Mouse (Mus musculus) midbrain, embryonic 14.5 days (tissue): ENCODE measurements around the gene Tbc1d23. TPM values are rescaled to one million over a fixed set of nuclear protein-coding genes. Genes with fewer than 3 reads are reported as not detected.
"Not testable (repeated sequence)": the region's sequence is repeated elsewhere in the genome, so short reads cannot be mapped to it uniquely, and the experiment has no call there.

Experiments
- ATAC-seq: fragments of 200-750 bp; cut with Nextera tagmentation; 2 replicates; pipeline ENCODE4 v1.8.0; 2017; ENCODE audit warnings: moderate number of reproducible peaks, moderate library complexity; ENCODE audit not compliant: low FRiP score, low TSS enrichment
- DNase-seq: peaks from one replicate; pipeline ENCODE4 v3.0.0-alpha.2; 2015
- H3K27ac ChIP-seq: fragments of 300-500 bp; sonication (generic); replicated peaks from 2 replicates; pipeline ENCODE4 v1.5.1; 2014; ENCODE audit warnings: mild to moderate bottlenecking, low read depth, low read length, moderate library complexity
- H3K27me3 ChIP-seq: fragments of 300-500 bp; sonication (generic); 2 replicates; pipeline ENCODE4 v1.6.1; 2014; ENCODE audit warnings: low read length, control low read depth, mixed read lengths; ENCODE audit not compliant: control insufficient read depth, insufficient read depth
- H3K36me3 ChIP-seq: fragments of 300-500 bp; sonication (generic); 2 replicates; pipeline ENCODE4 v1.6.1; 2014; ENCODE audit warnings: low read length, control low read depth; ENCODE audit not compliant: control insufficient read depth, insufficient read depth
- H3K4me1 ChIP-seq: fragments of 300-500 bp; sonication (generic); 2 replicates; pipeline ENCODE4 v1.6.1; 2014; ENCODE audit warnings: mild to moderate bottlenecking, antibody characterized with exemption, low read length, control low read depth; ENCODE audit not compliant: control insufficient read depth, insufficient read depth
- H3K4me2 ChIP-seq: fragments of 300-500 bp; sonication (generic); 2 replicates; pipeline ENCODE4 v1.6.1; 2014; ENCODE audit warnings: mild to moderate bottlenecking, low read length, moderate library complexity
- H3K4me3 ChIP-seq: fragments of 300-500 bp; sonication (generic); replicated peaks from 2 replicates; pipeline ENCODE4 v1.5.1; 2014; ENCODE audit warnings: low read depth, low read length
- H3K9ac ChIP-seq: fragments of 300-500 bp; sonication (generic); replicated peaks from 2 replicates; pipeline ENCODE4 v1.6.1; 2014; ENCODE audit warnings: mild to moderate bottlenecking, low read length, moderate library complexity
- H3K9me3 ChIP-seq: fragments of 300-500 bp; sonication (generic); 2 replicates; pipeline ENCODE4 v1.6.1; 2016; ENCODE audit warnings: low read length, control low read depth, mixed read lengths; ENCODE audit not compliant: control insufficient read depth
- WGBS: fragments of 180-500 bp; shearing (Covaris S2); extraction: QIAGEN DNeasy Blood & Tissue Kit; methylation state at CpG from one replicate; pipeline ENCODE4 v1.1.7; 2014; 5-methylcytosine and 5-hydroxymethylcytosine counted together
- polyA plus RNA-seq: library from polyadenylated mRNA; unstranded; fragments of >200 nt; fragmentation: Nextera tagmentation; extraction: Ambion mirVana; gene quantifications from 2 replicates; pipeline ENCODE4 v1.2.1, GENCODE M21; 2014

Gene Tbc1d23
- polyA plus RNA-seq, 1 experiment from 2014 or later = 47.4 TPM

- Histone ChIP-seq H3K27me3 (no peaks in the 10 kb centered on the region), H3K27ac (no peak overlapping the region), H3K4me2 (no peak overlapping the region), H3K4me1 (no peaks in the 10 kb centered on the region), H3K9ac (no peak overlapping the region), H3K36me3 (no peaks in the 10 kb centered on the region), H3K9me3 (no peaks in the 10 kb centered on the region), H3K4me3 (no peak overlapping the region)
- ATAC-seq (no peak), DNase-seq (no peak)
- 61% methylated on average over 7 of the region's 7 CpGs for whole genome bisulfite sequencing
Measured at GRCm38 (mm10) chr16:57235871-57236510, 4.7 kb upstream of the Tbc1d23 start.

- H3K4me1 ChIP-seq, ATAC-seq, H3K36me3 ChIP-seq, H3K27ac ChIP-seq, DNase-seq, H3K9ac ChIP-seq, H3K9me3 ChIP-seq, H3K27me3 ChIP-seq: not testable (repeated sequence)
- peak overlapping the region; percentile 52 for H3K4me2 ChIP-seq
- WGBS = 72% methylated on average over 4 of the region's 5 CpGs
- H3K4me3 ChIP-seq = peak overlapping the region; percentile 61
Measured at GRCm38 (mm10) chr16:57231937-57232310, 620 bp upstream of the Tbc1d23 start.

GRCm38 (mm10) chr16:57226444-57226843, 4.9 kb downstream of the Tbc1d23 start:
- no peaks in the 10 kb centered on the region for H3K36me3 ChIP-seq
- DNase-seq (no peak), ATAC-seq (no peak)
- H3K4me3 ChIP-seq = no peak overlapping the region
- H3K4me2 ChIP-seq = no peak overlapping the region
- H3K9me3 ChIP-seq = no peaks in the 10 kb centered on the region
- H3K27ac ChIP-seq = no peak overlapping the region
- H3K27me3 ChIP-seq = no peaks in the 10 kb centered on the region
- WGBS = 92% methylated on average over 5 of the region's 5 CpGs
- peaks cover 6% of the 10 kb centered on the region for H3K4me1 ChIP-seq
- H3K9ac ChIP-seq = no peak overlapping the region

GRCm38 (mm10) chr16:57220361-57220760, 10.9 kb downstream of the Tbc1d23 start:
- Histone ChIP-seq H3K4me2 (no peak overlapping the region), H3K27me3 (no peaks in the 10 kb centered on the region), H3K9me3 (no peaks in the 10 kb centered on the region), H3K4me1 (no peaks in the 10 kb centered on the region), H3K36me3 (peaks cover 17% of the 10 kb centered on the region; the same call in 1 of the 2 replicates), H3K27ac (no peak overlapping the region), H3K4me3 (no peak overlapping the region), H3K9ac (no peak overlapping the region)
- no peak for ATAC-seq
- DNase-seq = no peak
- WGBS = 96% methylated on average over 6 of the region's 6 CpGs

GRCm38 (mm10) chr16:57215957-57216356, 15.3 kb downstream of the Tbc1d23 start:
- H3K9me3 ChIP-seq = no peaks in the 10 kb centered on the region
- no peaks in the 10 kb centered on the region for H3K4me1 ChIP-seq
- H3K27ac ChIP-seq = no peak overlapping the region

GRCm38 (mm10) chr16:57211037-57211436, 20.3 kb downstream of the Tbc1d23 start:
- H3K36me3 ChIP-seq = peaks cover 45% of the 10 kb centered on the region
- WGBS = 99% methylated on average over 2 of the region's 2 CpGs

More at GRCm38 (mm10) chr16:57215957-57216356, 15.3 kb downstream of the Tbc1d23 start:
- H3K27me3 ChIP-seq = no peaks in the 10 kb centered on the region
- no peak overlapping the region for H3K4me3 ChIP-seq
- peaks cover 41% of the 10 kb centered on the region for H3K36me3 ChIP-seq
- ATAC-seq (no peak), DNase-seq (no peak)
- no peak overlapping the region for H3K9ac ChIP-seq
- H3K4me2 ChIP-seq = no peak overlapping the region

GRCm38 (mm10) chr16:57208342-57208741, 23.0 kb downstream of the Tbc1d23 start:
- Histone ChIP-seq H3K36me3 (peaks cover 42% of the 10 kb centered on the region), H3K27me3 (no peaks in the 10 kb centered on the region), H3K4me1 (no peaks in the 10 kb centered on the region), H3K4me3 (no peak overlapping the region), H3K4me2 (no peak overlapping the region), H3K27ac (no peak overlapping the region), H3K9ac (no peak overlapping the region), H3K9me3 (no peaks in the 10 kb centered on the region)
- ATAC-seq (no peak), DNase-seq (no peak)
- 87% methylated on average over 2 of the region's 2 CpGs for WGBS

More at GRCm38 (mm10) chr16:57211037-57211436, 20.3 kb downstream of the Tbc1d23 start:
- DNase-seq = no peak
- ATAC-seq = no peak
- Histone ChIP-seq H3K27me3 (no peaks in the 10 kb centered on the region), H3K27ac (no peak overlapping the region), H3K4me3 (no peak overlapping the region), H3K9ac (no peak overlapping the region), H3K4me1 (no peaks in the 10 kb centered on the region), H3K9me3 (no peaks in the 10 kb centered on the region), H3K4me2 (no peak overlapping the region)

- H3K27ac ChIP-seq = no peak overlapping the region
- H3K9ac ChIP-seq = no peak overlapping the region
- peaks cover 34% of the 10 kb centered on the region for H3K36me3 ChIP-seq
- H3K4me1 ChIP-seq = no peaks in the 10 kb centered on the region
- no peak overlapping the region for H3K4me2 ChIP-seq
- DNase-seq (no peak), ATAC-seq (no peak)
- WGBS = 86% methylated on average over 3 of the region's 3 CpGs
- H3K4me3 ChIP-seq = no peak overlapping the region
- H3K9me3 ChIP-seq = no peaks in the 10 kb centered on the region
- no peaks in the 10 kb centered on the region for H3K27me3 ChIP-seq
Measured at GRCm38 (mm10) chr16:57197281-57197680, 34.0 kb downstream of the Tbc1d23 start.

GRCm38 (mm10) chr16:57196590-57196989, 34.7 kb downstream of the Tbc1d23 start:
- DNase-seq (no peak), ATAC-seq (no peak)
- Histone ChIP-seq H3K27me3 (no peaks in the 10 kb centered on the region), H3K27ac (no peak overlapping the region), H3K36me3 (peaks cover 41% of the 10 kb centered on the region), H3K9me3 (no peaks in the 10 kb centered on the region), H3K4me3 (no peak overlapping the region), H3K4me2 (no peak overlapping the region), H3K9ac (no peak overlapping the region), H3K4me1 (no peaks in the 10 kb centered on the region)
- 83% methylated on average over 5 of the region's 5 CpGs for WGBS
